ENCODE assay signal across 22 mouse cellular contexts in the genomic region with DNA sequence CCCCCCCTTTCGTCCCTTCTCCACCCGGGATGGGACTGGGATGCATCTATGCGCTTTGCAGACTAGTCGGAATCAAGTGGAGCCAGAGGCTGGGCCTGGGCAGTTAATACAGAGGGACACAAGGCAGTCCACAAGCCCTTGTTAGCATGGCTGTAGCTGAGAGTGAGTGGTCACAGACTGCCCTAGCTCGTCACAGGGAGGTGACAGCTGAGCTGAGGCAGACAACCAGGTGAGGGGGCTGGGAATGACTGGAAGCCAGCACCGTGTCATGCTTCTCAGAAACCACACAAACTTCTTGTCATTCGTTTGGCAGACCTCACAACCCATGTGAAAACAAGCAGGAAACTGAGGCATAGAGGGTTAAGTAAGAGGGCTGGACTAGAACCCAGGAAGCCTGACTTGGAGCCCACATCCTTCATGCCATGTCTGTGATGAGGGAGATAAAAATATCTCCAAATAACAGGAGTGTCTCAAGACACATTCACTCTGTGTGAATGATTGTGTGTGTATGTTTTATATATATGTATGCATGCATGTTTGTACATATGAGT. TPM values are rescaled to one million over a fixed set of nuclear protein-coding genes. Genes with fewer than 3 reads are reported as not detected.
DNase-seq lines count a peak whose midpoint lies in the region; ATAC-seq and TF ChIP-seq lines count a peak whose summit lies in the region.
"Had no signal": no experiment of that assay in that cellular context is flagged by ENCODE, and none has a peak within 500 bp of the region (broad histone marks: within the 10 kb centered on the region; RNA-seq: fewer than 3 reads in every experiment).

No protein-coding gene starts in this region.

- no peak overlapping the region for H3K4me3 ChIP-seq in heart, embryonic 11.5 days (ENCODE audit: low read depth, low read length)
- H3K4me3 ChIP-seq in heart, embryonic 15.5 days, result no peak overlapping the region
- no peak overlapping the region for H3K4me3 ChIP-seq in lung, adult 2 months (replicated peaks; ENCODE audit: extremely low read depth, low read depth, low read length)
- H3K4me3 ChIP-seq: embryonic facial prominence, embryonic 10.5 days; forebrain, embryonic 13.5 days; hindbrain, embryonic 10.5 days; intestine, embryonic 15.5 days had no signal

- no peak overlapping the region for H3K9ac ChIP-seq in heart, embryonic 11.5 days (ENCODE audit: low read depth, low read length)
- H3K9ac ChIP-seq in heart, embryonic 15.5 days, result no peak overlapping the region
- H3K9ac ChIP-seq: forebrain, embryonic 13.5 days; forebrain, postnatal 0 days; hindbrain, embryonic 14.5 days; intestine, embryonic 15.5 days had no signal

- ATAC-seq in heart, embryonic 11.5 days (replicated peaks; ENCODE audit: insufficient number of reproducible peaks, low FRiP score, low TSS enrichment), result 0 out of 2 replicates have a peak, but pooled peaks have one; percentile 24
- ATAC-seq in heart, embryonic 15.5 days (replicated peaks; ENCODE audit: insufficient number of reproducible peaks, insufficient read depth, low FRiP score, low read depth), result peak; percentile 39; the same call in 1 of the 2 replicates
- peak; percentile 17 to 52; a peak in 2 of 4 replicates for ATAC-seq in hematopoietic stem cell, adult 5-6 weeks (replicated peaks in 1 of 2; ENCODE audit: insufficient read depth in 1 of 2, low FRiP score in 2 of 2, low TSS enrichment in 1 of 2, low read depth in 1 of 2, poor library complexity in 2 of 2, severe bottlenecking in 2 of 2)
- ATAC-seq: activated CD4-positive, CD25-positive, alpha-beta regulatory T cell, adult 4 months; forebrain, embryonic 13.5 days; forebrain, postnatal 0 days; intestine, embryonic 15.5 days; Patski had no signal

- no peak for DNase-seq in heart, adult 8-10 months (ENCODE audit: low spot score)
- no peak for DNase-seq in heart, adult 18-20 months
- DNase-seq in 416B (ENCODE audit: low read depth), result peak; percentile 61
- no peak for DNase-seq in lung, adult 2 months
- DNase-seq: adrenal gland, postnatal 14 days; cerebellum, adult 18-20 months; cerebellum, adult 9-11 months; cerebellum, postnatal 36 days; forebrain, postnatal 0 days; gastrocnemius, postnatal 14 days; kidney, adult 18-20 months had no signal

- peaks cover 35% of the 10 kb centered on the region for H3K4me1 ChIP-seq in heart, embryonic 11.5 days (ENCODE audit: control insufficient read depth, insufficient read depth, low read length)
- H3K4me1 ChIP-seq in heart, embryonic 15.5 days (replicated peaks), result peaks cover 47% of the 10 kb centered on the region
- H3K4me1 ChIP-seq in lung, adult 2 months (ENCODE audit: control insufficient read depth, insufficient read depth, low read length), result no peaks in the 10 kb centered on the region

- no peaks in the 10 kb centered on the region for H3K9me3 ChIP-seq in heart, embryonic 11.5 days (replicated peaks; ENCODE audit: control insufficient read depth, low read length)
- H3K9me3 ChIP-seq in heart, embryonic 15.5 days (replicated peaks), result no peaks in the 10 kb centered on the region
- H3K9me3 ChIP-seq: embryonic facial prominence, embryonic 10.5 days; forebrain, embryonic 13.5 days; hindbrain, embryonic 10.5 days; intestine, embryonic 15.5 days had no signal

- H3K27ac ChIP-seq in heart, embryonic 11.5 days (ENCODE audit: low read depth, low read length), result peak overlapping the region; percentile 70
- H3K27ac ChIP-seq in heart, embryonic 15.5 days, result 0 out of 2 replicates have a peak overlapping the region, but pooled peaks have one; percentile 3
- H3K27ac ChIP-seq: forebrain, embryonic 13.5 days; hindbrain, embryonic 10.5 days; hindbrain, embryonic 14.5 days; intestine, embryonic 15.5 days had no signal

- no peak overlapping the region for H3K4me2 ChIP-seq in heart, embryonic 11.5 days
- H3K4me2 ChIP-seq in heart, embryonic 15.5 days, result no peak overlapping the region
- H3K4me2 ChIP-seq: forebrain, embryonic 13.5 days; hindbrain, embryonic 14.5 days; intestine, embryonic 15.5 days had no signal

- TF ChIP-seq CTCF in lung, adult 2 months (IDR thresholded peaks at IDR 0.05; ENCODE audit: insufficient read depth, low read length), result no peak

- no peaks in the 10 kb centered on the region for H3K36me3 ChIP-seq in heart, embryonic 11.5 days (ENCODE audit: control insufficient read depth, insufficient read depth, low read length)
- H3K36me3 ChIP-seq in heart, embryonic 15.5 days, result no peaks in the 10 kb centered on the region
- H3K36me3 ChIP-seq: embryonic facial prominence, embryonic 10.5 days; hindbrain, embryonic 10.5 days; intestine, embryonic 15.5 days had no signal

- WGBS in heart, embryonic 11.5 days (ENCODE audit: insufficient replicate concordance), result 36% methylated on average over 7 of the region's 7 CpGs
- 35% methylated on average over 7 of the region's 7 CpGs for WGBS in heart, embryonic 15.5 days
- WGBS in lung, adult 2 months, result 64% methylated on average over 7 of the region's 7 CpGs

- H3K27me3 ChIP-seq in heart, embryonic 11.5 days (ENCODE audit: control insufficient read depth, insufficient read depth, low read length), result no peaks in the 10 kb centered on the region
- no peaks in the 10 kb centered on the region for H3K27me3 ChIP-seq in heart, embryonic 15.5 days

- no peak for TF ChIP-seq POLR2A in lung, adult 2 months (IDR thresholded peaks at IDR 0.05; ENCODE audit: borderline replicate concordance, extremely low read depth, low read depth, low read length)

RNA-seq across cellular contexts. Expression of a gene that starts 10.8 kb away (rescaled TPM):
- 9.4 and 12.9 TPM in 2 replicates for polyA plus RNA-seq in heart, embryonic 11.5 days (2014; fragmentation: Nextera tagmentation; extraction: Ambion mirVana)
- under 1 TPM; 0.49 to 0.72 (median 0.57) TPM for total RNA-seq in heart, adult 8-10 months (2022)
- 6.2 and 8.7 TPM in 2 replicates for polyA plus RNA-seq in heart, embryonic 15.5 days (2015; fragmentation: Nextera tagmentation; extraction: Ambion mirVana)
- under 1 TPM; 0.49 to 0.72 TPM for total RNA-seq in heart, adult 18-20 months (2021)
- not detected in 2 replicates for total RNA-seq in hematopoietic stem cell, adult 5-6 weeks (2017)
- 24.7 and 25.3 TPM in 2 replicates for polyA plus RNA-seq in lung, adult 2 months (2012; rRNA removed)
- total RNA-seq: CH12.LX had no signal
- polyA plus RNA-seq: activated CD4-positive, CD25-positive, alpha-beta regulatory T cell, adult 4 months; Patski had no signal
